Mouse (Mus musculus): ENCODE data around the gene Gm16434.
A peak's percentile ranks its signal among the peaks of the same experiment; 100 is the strongest.
"Not testable (repeated sequence)": the region's sequence is repeated elsewhere in the genome, so short reads cannot be mapped to it uniquely, and the experiment has no call there.

Gm16434 gene

DNA sequence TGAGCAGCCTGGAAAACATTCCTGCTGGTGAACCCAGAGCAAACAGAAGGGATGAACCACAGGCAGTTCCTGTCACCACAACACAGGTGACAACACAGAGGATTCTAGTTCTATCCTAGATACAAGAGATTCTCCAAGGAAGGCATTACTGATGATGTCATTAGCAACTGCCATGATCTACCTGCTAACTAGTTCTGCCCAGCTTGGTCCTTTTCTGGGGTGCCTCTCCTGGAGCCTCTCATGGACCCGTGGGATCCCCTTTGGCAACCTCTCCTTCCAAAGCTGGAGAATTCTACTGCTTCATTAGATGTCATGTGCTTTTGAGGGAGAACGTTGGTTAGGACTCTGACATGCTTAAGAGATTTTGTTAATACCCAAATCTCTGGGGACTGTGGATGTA is at the start of gene Gm16434:
Gm16434 (minus strand) TSS at position 101 of the 400 bp plus-strand sequence.
- DNase-seq = not testable (repeated sequence)

DNA sequence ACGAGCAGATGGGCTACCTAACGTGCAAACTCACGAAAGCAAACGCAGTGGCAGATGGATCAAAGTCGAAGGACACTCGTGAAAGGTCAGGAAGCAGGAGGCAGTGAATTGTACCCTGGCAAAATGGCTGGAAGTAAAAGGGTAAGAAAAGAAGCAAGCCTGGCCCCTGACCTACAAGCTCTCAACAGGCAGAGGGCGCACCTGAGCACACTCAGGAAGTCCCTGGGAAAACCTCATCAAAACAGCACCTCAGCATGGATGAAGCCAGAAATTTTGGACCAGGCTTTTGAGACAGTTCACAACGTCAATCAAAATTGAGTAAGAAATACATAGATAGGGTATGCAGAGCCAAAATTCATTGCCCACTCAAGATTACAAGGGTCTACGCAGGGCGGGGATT is 49.2 kb upstream of the Gm16434 start:
- peak; percentile 1 to 5 for DNase-seq

DNA sequence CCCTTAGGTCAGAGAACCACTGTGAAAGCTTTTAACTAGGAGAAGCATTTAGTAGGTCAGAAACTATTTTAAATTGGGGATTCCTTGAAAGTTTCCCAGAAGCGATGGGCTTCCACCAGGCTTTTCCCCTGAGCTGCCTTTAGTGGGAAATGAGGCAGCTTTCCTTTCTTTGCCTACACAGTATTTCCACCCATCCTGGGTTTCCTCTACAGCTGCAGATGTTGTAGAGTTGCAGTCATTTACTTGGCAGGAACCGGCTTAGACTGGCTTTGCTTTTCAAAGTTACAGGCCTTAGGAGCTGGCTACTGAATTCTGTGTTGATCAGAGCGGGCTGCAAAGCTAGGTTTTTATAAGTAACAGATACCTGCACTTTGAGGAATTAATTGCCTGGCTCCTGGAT is 5.7 kb upstream of the Gm16434 start:
- not testable (repeated sequence) for DNase-seq

DNA sequence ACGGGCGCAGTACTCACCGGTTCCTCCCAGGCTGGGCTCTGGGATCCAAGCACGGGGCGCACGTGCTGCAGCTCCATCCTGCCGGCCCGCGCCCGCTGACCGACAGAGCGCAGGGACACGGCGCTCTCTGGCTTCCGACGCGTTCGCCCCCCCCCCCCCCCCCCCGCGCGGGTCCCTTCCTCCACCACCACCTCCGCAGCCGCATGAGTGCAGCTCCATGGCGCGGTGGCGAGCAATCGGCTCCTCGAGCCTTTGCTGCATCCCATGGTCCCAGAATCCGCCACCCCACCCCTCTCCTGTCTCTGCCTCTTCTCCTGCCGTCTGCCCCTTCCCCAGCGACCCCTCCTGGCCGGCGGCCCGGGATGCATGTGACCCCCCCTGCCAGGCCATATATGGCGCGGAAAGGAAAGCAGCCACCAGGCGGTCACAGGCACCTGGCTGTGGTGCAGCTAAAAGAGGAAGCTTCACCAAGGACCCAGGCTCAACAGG is 19.8 kb downstream of the Gm16434 start, which contains the start of gene Gm3512:
Gm3512 (minus strand) TSS at position 51 of the 489 bp plus-strand sequence.
- not testable (repeated sequence) for DNase-seq

All from cerebellum, postnatal 36 days (tissue).